Comparison of ENCODE assay signal across 9 mouse cellular contexts in genomic region chr9:41206717-41207116, GRCm38 (mm10). TPM values are rescaled to one million over a fixed set of nuclear protein-coding genes. Genes with fewer than 3 reads are reported as not detected.
DNase-seq lines count a peak whose midpoint lies in the region; ATAC-seq lines count a peak whose summit lies in the region.
"Had no signal": no experiment of that assay in that cellular context is flagged by ENCODE, and none has a peak within 500 bp of the region (broad histone marks: within the 10 kb centered on the region; RNA-seq: fewer than 3 reads in every experiment).

No protein-coding gene starts in this region.

- H3K36me3 ChIP-seq in hindbrain, embryonic 10.5 days: no peaks in the 10 kb centered on the region
- no peaks in the 10 kb centered on the region for H3K36me3 ChIP-seq in hindbrain, embryonic 11.5 days (ENCODE audit: control insufficient read depth, insufficient read depth, low read length)
- H3K36me3 ChIP-seq in neural tube, embryonic 11.5 days (ENCODE audit: control insufficient read depth, insufficient read depth, low read length): no peaks in the 10 kb centered on the region
- no peaks in the 10 kb centered on the region for H3K36me3 ChIP-seq in hindbrain, embryonic 16.5 days (ENCODE audit: control insufficient read depth, insufficient read depth, low read length)

- H3K9me3 ChIP-seq in hindbrain, embryonic 10.5 days: no peaks in the 10 kb centered on the region
- H3K9me3 ChIP-seq in hindbrain, embryonic 11.5 days (ENCODE audit: control insufficient read depth, low read length): no peaks in the 10 kb centered on the region
- no peaks in the 10 kb centered on the region for H3K9me3 ChIP-seq in neural tube, embryonic 11.5 days (ENCODE audit: control insufficient read depth, low read length)
- no peaks in the 10 kb centered on the region for H3K9me3 ChIP-seq in hindbrain, embryonic 16.5 days (ENCODE audit: control insufficient read depth, low read length)
- H3K9me3 ChIP-seq: megakaryocyte, embryonic 14.5 days had no signal

- no peak overlapping the region for H3K4me2 ChIP-seq in hindbrain, embryonic 11.5 days (replicated peaks; ENCODE audit: low read depth, low read length)
- no peak overlapping the region for H3K4me2 ChIP-seq in neural tube, embryonic 11.5 days (ENCODE audit: low read depth)
- no peak overlapping the region for H3K4me2 ChIP-seq in hindbrain, embryonic 16.5 days (ENCODE audit: low read length)

- no peak overlapping the region for H3K4me3 ChIP-seq in hindbrain, embryonic 10.5 days
- H3K4me3 ChIP-seq in hindbrain, embryonic 11.5 days (ENCODE audit: low read depth, low read length): no peak overlapping the region
- no peak overlapping the region for H3K4me3 ChIP-seq in neural tube, embryonic 11.5 days (ENCODE audit: low read depth, low read length)
- no peak overlapping the region for H3K4me3 ChIP-seq in hindbrain, embryonic 16.5 days (ENCODE audit: low read length)

- no peak for DNase-seq in hindbrain, embryonic 10.5 days (ENCODE audit: low spot score)
- no peak for DNase-seq in hindbrain, embryonic 11.5 days (ENCODE audit: low spot score)
- no peak for DNase-seq in neural tube, embryonic 11.5 days (ENCODE audit: low spot score)
- no peak for DNase-seq in neural tube, embryonic 10.5 days (ENCODE audit: extremely low spot score, low spot score)
- no peak for DNase-seq in spleen, adult 12 weeks (ENCODE audit: low spot score)
- no peak for DNase-seq in right cerebral cortex, adult 2 months (ENCODE audit: low spot score in 2 of 2)

- ATAC-seq in hindbrain, embryonic 11.5 days (ENCODE audit: low FRiP score): no peak
- 0 out of 2 replicates have a peak, but pooled peaks have one; percentile 58 for ATAC-seq in neural tube, embryonic 11.5 days (ENCODE audit: insufficient read depth, low FRiP score, low TSS enrichment)
- no peak for ATAC-seq in hindbrain, embryonic 16.5 days

- WGBS in hindbrain, embryonic 10.5 days: 86% methylated on average over 12 of the region's 12 CpGs
- WGBS in hindbrain, embryonic 11.5 days: 85% methylated on average over 12 of the region's 12 CpGs
- 84% methylated on average over 12 of the region's 12 CpGs for WGBS in neural tube, embryonic 11.5 days
- 79% methylated on average over 12 of the region's 12 CpGs for WGBS in hindbrain, embryonic 16.5 days

- H3K27me3 ChIP-seq in hindbrain, embryonic 10.5 days (ENCODE audit: insufficient read depth, poor library complexity, severe bottlenecking): no peaks in the 10 kb centered on the region
- H3K27me3 ChIP-seq in hindbrain, embryonic 11.5 days (ENCODE audit: control insufficient read depth, insufficient read depth, low read length): no peaks in the 10 kb centered on the region
- no peaks in the 10 kb centered on the region for H3K27me3 ChIP-seq in neural tube, embryonic 11.5 days (ENCODE audit: control insufficient read depth, insufficient read depth, low read length)
- H3K27me3 ChIP-seq in hindbrain, embryonic 16.5 days (replicated peaks; ENCODE audit: control insufficient read depth, insufficient read depth, low read length): no peaks in the 10 kb centered on the region

- H3K9ac ChIP-seq in hindbrain, embryonic 11.5 days (ENCODE audit: low read depth, low read length): no peak overlapping the region
- no peak overlapping the region for H3K9ac ChIP-seq in neural tube, embryonic 11.5 days (ENCODE audit: low read length)
- H3K9ac ChIP-seq in hindbrain, embryonic 16.5 days (ENCODE audit: low read depth, low read length): no peak overlapping the region
- H3K9ac ChIP-seq: lung, embryonic 14.5 days had no signal

- peaks cover 12% of the 10 kb centered on the region for H3K4me1 ChIP-seq in hindbrain, embryonic 10.5 days (replicated peaks)
- no peaks in the 10 kb centered on the region for H3K4me1 ChIP-seq in hindbrain, embryonic 11.5 days (replicated peaks; ENCODE audit: control insufficient read depth, insufficient read depth, low read length)
- 0 out of 2 replicates have a peak, but pooled peaks cover 2% of the 10 kb centered on the region for H3K4me1 ChIP-seq in neural tube, embryonic 11.5 days (ENCODE audit: control insufficient read depth, insufficient read depth, low read length)
- no peaks in the 10 kb centered on the region for H3K4me1 ChIP-seq in hindbrain, embryonic 16.5 days (ENCODE audit: control insufficient read depth, insufficient read depth, low read depth, low read length)

- peak overlapping the region; percentile 90 for H3K27ac ChIP-seq in hindbrain, embryonic 10.5 days
- H3K27ac ChIP-seq in hindbrain, embryonic 11.5 days (ENCODE audit: low read depth, low read length): no peak overlapping the region
- H3K27ac ChIP-seq in neural tube, embryonic 11.5 days (ENCODE audit: low read depth, low read length): no peak overlapping the region
- peak overlapping the region; percentile 82 for H3K27ac ChIP-seq in hindbrain, embryonic 16.5 days (ENCODE audit: low read depth, low read length)

RNA-seq across cellular contexts. Expression of gene Ubash3b, which starts 45.2 kb away (rescaled TPM):
- 7.3 and 8.5 TPM in 2 replicates for polyA plus RNA-seq in hindbrain, embryonic 10.5 days (2016; fragmentation: Nextera tagmentation; extraction: Ambion mirVana)
- polyA plus RNA-seq in hindbrain, embryonic 11.5 days (2014; fragmentation: Nextera tagmentation; extraction: Ambion mirVana): 12.0 and 13.7 TPM in 2 replicates
- 13.2 and 14.4 TPM in 2 replicates for polyA plus RNA-seq in neural tube, embryonic 11.5 days (2014; fragmentation: Nextera tagmentation; extraction: Ambion mirVana)
- polyA plus RNA-seq in hindbrain, embryonic 16.5 days (2015; fragmentation: Nextera tagmentation; extraction: Ambion mirVana): 25.4 and 29.7 TPM in 2 replicates

Comparison
In these comparisons a context has a peak if more than half of its experiments do, and no peak if none do; other contexts are left out.
1. H3K27ac ChIP-seq: peak in hindbrain, embryonic 10.5 days (single experiment) and hindbrain, embryonic 16.5 days (single experiment); none in hindbrain, embryonic 11.5 days (single experiment) and neural tube, embryonic 11.5 days (single experiment).